Mouse (Mus musculus) large intestine, adult 2 months (tissue): ENCODE measurements at regions not wholly inside any gene's neighbourhood (a gene's known extent, or its start where the extent isn't known, plus 50 kb on each side); places are given as distances from the start of the nearest gene placed in this dataset.

ENCODE experiments used
- DNase-seq: peaks from one replicate; pipeline ENCODE4 v3.0.0-alpha.2; 2012; ENCODE audit warnings: low read depth, low spot score
- WGBS: fragments of 180-500 bp; shearing (Covaris S2); methylation state at CpG from one replicate; pipeline ENCODE4 v1.1.7; 2018; 5-methylcytosine and 5-hydroxymethylcytosine counted together

GRCm38 (mm10) chr7:70122818-70123217, 243.7 kb downstream of the Nr2f2 start:
- WGBS = 84% methylated on average over 9 of the region's 9 CpGs
- no peak for DNase-seq

GRCm38 (mm10) chr7:70119517-70119916, 247.0 kb downstream of the Nr2f2 start:
- 82% methylated on average over 8 of the region's 8 CpGs for WGBS
- no peak for DNase-seq

GRCm38 (mm10) chr7:70118971-70119370, 247.6 kb downstream of the Nr2f2 start:
- 65% methylated on average over 7 of the region's 7 CpGs for WGBS
- no peak for DNase-seq

GRCm38 (mm10) chr7:70117930-70118922, 248.3 kb downstream of the Nr2f2 start:
- 32% methylated on average over 21 of the region's 21 CpGs for WGBS
- DNase-seq = no peak

- whole genome bisulfite sequencing = 57% methylated on average over 8 of the region's 8 CpGs
Measured at GRCm38 (mm10) chr7:70109013-70109412, 257.5 kb downstream of the Nr2f2 start.

GRCm38 (mm10) chr7:70105024-70105423, 261.5 kb downstream of the Nr2f2 start:
- WGBS = 15% methylated on average over 2 of the region's 2 CpGs
- DNase-seq = no peak

More at GRCm38 (mm10) chr7:70109013-70109412, 257.5 kb downstream of the Nr2f2 start:
- DNase-seq = no peak

- no peak for DNase-seq
- 30% methylated on average over 8 of the region's 8 CpGs for WGBS
Measured at GRCm38 (mm10) chr7:70104486-70104885, 262.0 kb downstream of the Nr2f2 start.

- 74% methylated on average over 5 of the region's 5 CpGs for WGBS
- DNase-seq = no peak
Measured at GRCm38 (mm10) chr7:70103680-70104079, 262.9 kb downstream of the Nr2f2 start.

GRCm38 (mm10) chr7:70099001-70099400, 267.5 kb downstream of the Nr2f2 start:
- DNase-seq = no peak
- WGBS = 84% methylated on average over 1 of the region's 1 CpGs

GRCm38 (mm10) chr7:70093916-70094784, 272.4 kb downstream of the Nr2f2 start:
- no peak for DNase-seq
- 57% methylated on average over 21 of the region's 21 CpGs for WGBS

GRCm38 (mm10) chr7:70092089-70092488, 274.4 kb downstream of the Nr2f2 start:
- no peak for DNase-seq
- WGBS = 95% methylated on average over 2 of the region's 2 CpGs

- DNase-seq = no peak
- 60% methylated on average over 5 of the region's 5 CpGs for WGBS
Measured at GRCm38 (mm10) chr7:70089121-70089520, 277.4 kb downstream of the Nr2f2 start.

- no peak for DNase-seq
Measured at GRCm38 (mm10) chr7:70069662-70070061, 296.9 kb downstream of the Nr2f2 start.

GRCm38 (mm10) chr7:70067828-70068719, 298.5 kb downstream of the Nr2f2 start:
- no peak for DNase-seq
- WGBS = 50% methylated on average over 18 of the region's 18 CpGs

More at GRCm38 (mm10) chr7:70069662-70070061, 296.9 kb downstream of the Nr2f2 start:
- WGBS = 39% methylated on average over 1 of the region's 1 CpGs

GRCm38 (mm10) chr7:70067071-70067470, 299.5 kb downstream of the Nr2f2 start:
- 69% methylated on average over 5 of the region's 5 CpGs for WGBS
- no peak for DNase-seq

GRCm38 (mm10) chr7:70066448-70066847, 300.1 kb downstream of the Nr2f2 start:
- no peak for DNase-seq
- 77% methylated on average over 7 of the region's 7 CpGs for WGBS

- peak; percentile 0 for DNase-seq
- 47% methylated on average over 11 of the region's 11 CpGs for WGBS
Measured at GRCm38 (mm10) chr7:70065471-70066130, 300.9 kb downstream of the Nr2f2 start.

- WGBS = 95% methylated on average over 5 of the region's 5 CpGs
- DNase-seq = no peak
Measured at GRCm38 (mm10) chr7:70047415-70047753, 319.2 kb downstream of the Nr2f2 start.
